Mouse (Mus musculus) midbrain, embryonic 14.5 days (tissue): Measurements from ENCODE around the gene Bhlhe23. TPM values are rescaled to one million over a fixed set of nuclear protein-coding genes. Genes with fewer than 3 reads are reported as not detected.

Source experiments
- ATAC-seq: fragments of 200-750 bp; cut with Nextera tagmentation; 2 replicates; pipeline ENCODE4 v1.8.0; 2017; ENCODE audit warnings: moderate number of reproducible peaks, moderate library complexity; ENCODE audit not compliant: low FRiP score, low TSS enrichment
- DNase-seq: peaks from one replicate; pipeline ENCODE4 v3.0.0-alpha.2; 2015
- H3K27ac ChIP-seq: fragments of 300-500 bp; sonication (generic); replicated peaks from 2 replicates; pipeline ENCODE4 v1.5.1; 2014; ENCODE audit warnings: mild to moderate bottlenecking, low read depth, low read length, moderate library complexity
- H3K27me3 ChIP-seq: fragments of 300-500 bp; sonication (generic); 2 replicates; pipeline ENCODE4 v1.6.1; 2014; ENCODE audit warnings: low read length, control low read depth, mixed read lengths; ENCODE audit not compliant: control insufficient read depth, insufficient read depth
- H3K36me3 ChIP-seq: fragments of 300-500 bp; sonication (generic); 2 replicates; pipeline ENCODE4 v1.6.1; 2014; ENCODE audit warnings: low read length, control low read depth; ENCODE audit not compliant: control insufficient read depth, insufficient read depth
- H3K4me1 ChIP-seq: fragments of 300-500 bp; sonication (generic); 2 replicates; pipeline ENCODE4 v1.6.1; 2014; ENCODE audit warnings: mild to moderate bottlenecking, antibody characterized with exemption, low read length, control low read depth; ENCODE audit not compliant: control insufficient read depth, insufficient read depth
- H3K4me2 ChIP-seq: fragments of 300-500 bp; sonication (generic); 2 replicates; pipeline ENCODE4 v1.6.1; 2014; ENCODE audit warnings: mild to moderate bottlenecking, low read length, moderate library complexity
- H3K4me3 ChIP-seq: fragments of 300-500 bp; sonication (generic); replicated peaks from 2 replicates; pipeline ENCODE4 v1.5.1; 2014; ENCODE audit warnings: low read depth, low read length
- H3K9ac ChIP-seq: fragments of 300-500 bp; sonication (generic); replicated peaks from 2 replicates; pipeline ENCODE4 v1.6.1; 2014; ENCODE audit warnings: mild to moderate bottlenecking, low read length, moderate library complexity
- H3K9me3 ChIP-seq: fragments of 300-500 bp; sonication (generic); 2 replicates; pipeline ENCODE4 v1.6.1; 2016; ENCODE audit warnings: low read length, control low read depth, mixed read lengths; ENCODE audit not compliant: control insufficient read depth
- WGBS: fragments of 180-500 bp; shearing (Covaris S2); extraction: QIAGEN DNeasy Blood & Tissue Kit; methylation state at CpG from one replicate; pipeline ENCODE4 v1.1.7; 2014; 5-methylcytosine and 5-hydroxymethylcytosine counted together
- polyA plus RNA-seq: library from polyadenylated mRNA; unstranded; fragments of >200 nt; fragmentation: Nextera tagmentation; extraction: Ambion mirVana; gene quantifications from 2 replicates; pipeline ENCODE4 v1.2.1, GENCODE M21; 2014

Gene Bhlhe23
- polyA plus RNA-seq, 1 experiment from 2014 or later: 20.1 TPM

DNA sequence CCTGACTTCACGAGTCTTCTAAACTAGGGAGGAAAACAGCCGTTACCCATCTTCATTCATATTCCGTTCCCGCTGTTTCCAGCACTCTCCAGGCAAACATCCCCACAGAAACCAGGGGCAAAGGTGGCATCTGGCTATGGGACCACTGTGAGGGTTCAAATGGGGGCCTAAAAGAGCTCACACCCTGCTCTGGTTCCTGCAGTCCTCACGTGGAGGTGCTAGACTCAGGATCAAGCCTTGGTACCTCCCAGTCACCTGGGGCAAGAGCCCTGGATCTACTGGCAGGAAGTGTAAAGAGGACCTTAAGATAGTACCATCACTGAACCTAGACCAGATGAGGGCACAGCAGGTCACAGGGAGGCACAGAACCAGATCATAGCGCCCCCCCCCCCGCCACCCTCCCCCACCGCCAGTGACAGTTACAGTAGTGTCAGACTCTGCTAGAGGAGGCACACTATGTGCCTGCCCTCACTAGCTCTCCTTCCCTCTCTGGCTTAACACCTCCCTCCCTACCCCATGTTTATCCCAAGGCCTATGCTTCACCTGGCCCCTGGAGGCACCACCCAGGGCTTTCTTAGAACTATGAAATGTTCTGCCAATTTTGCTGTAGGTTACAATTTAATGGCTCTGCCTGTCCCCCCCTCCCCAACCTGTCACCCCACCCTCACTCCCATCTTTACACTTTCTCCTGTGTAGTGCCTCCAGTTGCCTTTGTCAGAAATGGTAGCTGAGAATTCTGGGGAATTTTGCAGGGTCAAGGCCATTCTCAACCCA is 50.7 kb downstream of the Bhlhe23 start:
- H3K9ac ChIP-seq: no peak overlapping the region
- no peak for ATAC-seq
- H3K4me2 ChIP-seq: no peak overlapping the region
- peaks cover 34% of the 10 kb centered on the region for H3K36me3 ChIP-seq
- H3K9me3 ChIP-seq: no peaks in the 10 kb centered on the region
- DNase-seq: no peak
- no peaks in the 10 kb centered on the region for H3K27me3 ChIP-seq
- no peak overlapping the region for H3K27ac ChIP-seq
- H3K4me3 ChIP-seq: no peak overlapping the region
- no peaks in the 10 kb centered on the region for H3K4me1 ChIP-seq
- WGBS: 41% methylated on average over 8 of the region's 8 CpGs

DNA sequence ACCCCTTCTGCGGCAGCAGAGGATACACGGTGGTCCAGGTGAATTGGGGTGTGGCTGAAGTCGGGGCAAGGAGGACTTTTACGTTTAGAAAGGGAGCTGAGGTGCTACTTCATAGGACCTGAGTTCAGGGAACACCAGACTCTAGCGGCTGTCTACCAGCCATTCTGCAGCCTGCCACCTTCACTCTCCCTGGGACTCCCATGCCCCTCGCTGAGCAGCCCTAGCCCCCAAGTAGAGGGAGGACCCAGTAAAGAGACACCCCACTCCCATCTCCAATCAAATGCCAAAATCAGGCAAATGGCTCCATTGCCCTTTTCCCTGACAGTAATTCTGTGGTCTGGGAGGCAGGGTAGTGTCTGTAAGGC is 51.3 kb downstream of the Bhlhe23 start:
- 7% methylated on average over 6 of the region's 6 CpGs for WGBS
- H3K9ac ChIP-seq: no peak overlapping the region
- DNase-seq (no peak), ATAC-seq (no peak)
- H3K4me3 ChIP-seq: no peak overlapping the region
- no peaks in the 10 kb centered on the region for H3K4me1 ChIP-seq
- no peaks in the 10 kb centered on the region for H3K9me3 ChIP-seq
- no peaks in the 10 kb centered on the region for H3K27me3 ChIP-seq
- H3K4me2 ChIP-seq: no peak overlapping the region
- H3K36me3 ChIP-seq: peaks cover 40% of the 10 kb centered on the region
- H3K27ac ChIP-seq: no peak overlapping the region

DNA sequence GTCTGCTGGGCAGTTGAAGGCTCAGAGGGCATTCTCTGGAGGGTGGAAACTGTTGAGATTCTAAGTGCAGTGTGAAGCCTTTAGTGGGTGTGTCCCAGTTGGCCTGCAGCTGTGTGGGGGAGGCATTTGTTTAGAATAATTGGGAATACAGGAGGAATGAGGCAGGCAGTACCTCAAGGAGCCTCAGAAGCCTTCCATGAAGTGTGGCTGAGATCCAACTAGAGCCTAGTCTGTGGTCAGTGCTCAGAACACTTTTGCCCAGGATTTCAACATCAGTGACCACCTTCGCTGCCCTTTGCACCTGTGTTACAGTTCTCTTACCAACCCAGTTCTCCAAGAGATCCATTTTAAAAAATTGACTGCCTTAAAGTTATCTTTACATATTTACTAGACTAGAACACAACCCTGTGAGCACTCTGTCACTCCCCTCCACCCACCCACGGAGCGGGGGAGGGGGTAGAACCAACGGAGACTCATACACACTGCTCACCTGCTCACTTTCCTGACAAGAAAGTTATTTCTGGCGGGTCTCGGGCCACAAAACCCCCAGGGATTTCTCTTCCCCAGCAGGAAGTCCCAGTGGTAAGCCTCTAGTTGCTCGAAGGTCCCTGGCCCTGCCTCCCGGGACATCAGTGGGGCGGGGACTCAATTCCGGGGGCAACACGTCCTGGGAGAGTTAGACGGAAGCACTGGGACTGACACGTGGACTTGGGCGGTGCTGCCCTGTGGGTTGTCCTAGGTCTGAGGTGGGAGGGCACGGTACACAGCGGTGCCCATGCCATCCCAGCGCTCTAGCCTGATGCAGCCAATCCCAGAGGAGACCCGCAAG is 51.9 kb downstream of the Bhlhe23 start, which contains the start of gene Slc17a9:
Gene Slc17a9 (plus strand): TSS at position 679 of the 829 bp plus-strand sequence.
- Histone ChIP-seq H3K4me2 (no peak within 1 kb of the TSS), H3K27me3 (no peaks in the 10 kb centered on the region), H3K9ac (no peak within 1 kb of the TSS), H3K27ac (no peak within 1 kb of the TSS), H3K4me1 (no peaks in the 10 kb centered on the region), H3K36me3 (peaks cover 46% of the 10 kb centered on the region), H3K9me3 (no peaks in the 10 kb centered on the region), H3K4me3 (no peak within 1 kb of the TSS)
- 5% methylated on average over 18 of the region's 18 CpGs for WGBS
- no peak for ATAC-seq
- no peak for DNase-seq

Other genes starting within 250 kb of the Bhlhe23 start
- 46.8 and 49.5 TPM in 2 replicates for gene Mrgbp, start 195.6 kb downstream of the Bhlhe23 start, polyA plus RNA-seq
- gene Ogfr, start 187.7 kb downstream of the Bhlhe23 start, polyA plus RNA-seq: 97.7 and 105 TPM in 2 replicates
- 26.6 and 27.7 TPM in 2 replicates for gene Col9a3, start 179.1 kb downstream of the Bhlhe23 start, polyA plus RNA-seq
- 0.42 and 0.53 TPM in 2 replicates for gene Tcfl5, start 134.2 kb downstream of the Bhlhe23 start, polyA plus RNA-seq
- gene Dido1, start 66.9 kb downstream of the Bhlhe23 start, polyA plus RNA-seq: 31.2 and 38.1 TPM in 2 replicates
- gene Gid8, start 66.8 kb downstream of the Bhlhe23 start, polyA plus RNA-seq: 51.8 and 64.9 TPM in 2 replicates
- gene Slc17a9, start 51.6 kb downstream of the Bhlhe23 start, polyA plus RNA-seq: 0.12 TPM in 1 of 2 replicates, not detected in the other
- gene Ythdf1, start 144.0 kb upstream of the Bhlhe23 start, polyA plus RNA-seq: 44.4 and 59.1 TPM in 2 replicates
- gene Birc7, start 152.1 kb upstream of the Bhlhe23 start, polyA plus RNA-seq: 0.18 and 0.38 TPM in 2 replicates
- 89.6 and 94.9 TPM in 2 replicates for gene Nkain4, start 177.8 kb upstream of the Bhlhe23 start, polyA plus RNA-seq
- 86.6 and 92.4 TPM in 2 replicates for gene Arfgap1, start 190.3 kb upstream of the Bhlhe23 start, polyA plus RNA-seq
- gene Col20a1, start 209.6 kb upstream of the Bhlhe23 start, polyA plus RNA-seq: 0.16 and 0.24 TPM in 2 replicates